ENCODE assay signal across 29 mouse cellular contexts in genomic region chr17:9892776-9893175, GRCm38 (mm10).
A peak's percentile ranks its signal among the peaks of the same experiment; 100 is the strongest.
DNase-seq lines count a peak whose midpoint lies in the region; ATAC-seq lines count a peak whose summit lies in the region.
"Had no signal": no experiment of that assay in that cellular context is flagged by ENCODE, and none has a peak within 500 bp of the region (broad histone marks: within the 10 kb centered on the region; RNA-seq: fewer than 3 reads in every experiment).

No protein-coding gene starts in this region.

- ATAC-seq in hindbrain, embryonic 14.5 days (ENCODE audit: low FRiP score): no peak
- no peak for ATAC-seq in neural tube, embryonic 11.5 days (ENCODE audit: insufficient read depth, low FRiP score, low TSS enrichment)
- ATAC-seq: forebrain, embryonic 14.5 days; intestine, embryonic 16.5 days; liver, embryonic 12.5 days; liver, postnatal 0 days; midbrain, embryonic 13.5 days; Patski had no signal

- no peaks in the 10 kb centered on the region for H3K36me3 ChIP-seq in hindbrain, embryonic 10.5 days
- no peaks in the 10 kb centered on the region for H3K36me3 ChIP-seq in hindbrain, embryonic 14.5 days (replicated peaks; ENCODE audit: control insufficient read depth, insufficient read depth)
- no peaks in the 10 kb centered on the region for H3K36me3 ChIP-seq in neural tube, embryonic 11.5 days (ENCODE audit: control insufficient read depth, insufficient read depth, low read length)
- H3K36me3 ChIP-seq: embryonic facial prominence, embryonic 10.5 days; embryonic facial prominence, embryonic 15.5 days; G1E; liver, embryonic 12.5 days; midbrain, embryonic 13.5 days; neural tube, embryonic 12.5 days had no signal

- WGBS in hindbrain, embryonic 10.5 days: 36% methylated on average over 5 of the region's 5 CpGs
- 8% methylated on average over 5 of the region's 5 CpGs for WGBS in hindbrain, embryonic 14.5 days
- 38% methylated on average over 5 of the region's 5 CpGs for WGBS in neural tube, embryonic 11.5 days

- no peak overlapping the region for H3K4me3 ChIP-seq in hindbrain, embryonic 10.5 days
- H3K4me3 ChIP-seq in hindbrain, embryonic 14.5 days (replicated peaks; ENCODE audit: low read length): no peak overlapping the region
- no peak overlapping the region for H3K4me3 ChIP-seq in neural tube, embryonic 11.5 days (ENCODE audit: low read depth, low read length)
- H3K4me3 ChIP-seq: embryonic facial prominence, embryonic 10.5 days; embryonic facial prominence, embryonic 15.5 days; liver, embryonic 12.5 days; midbrain, embryonic 13.5 days; neural tube, embryonic 12.5 days had no signal

- no peak overlapping the region for H3K9ac ChIP-seq in hindbrain, embryonic 14.5 days
- H3K9ac ChIP-seq in neural tube, embryonic 11.5 days (ENCODE audit: low read length): 0 out of 2 replicates have a peak overlapping the region, but pooled peaks have one; percentile 5
- H3K9ac ChIP-seq: embryonic facial prominence, embryonic 15.5 days; liver, embryonic 12.5 days; liver, postnatal 0 days; midbrain, embryonic 13.5 days; neural tube, embryonic 12.5 days had no signal

- no peaks in the 10 kb centered on the region for H3K9me3 ChIP-seq in hindbrain, embryonic 10.5 days
- H3K9me3 ChIP-seq in hindbrain, embryonic 14.5 days (ENCODE audit: control insufficient read depth, low read length): no peaks in the 10 kb centered on the region
- H3K9me3 ChIP-seq in neural tube, embryonic 11.5 days (ENCODE audit: control insufficient read depth, low read length): no peaks in the 10 kb centered on the region
- H3K9me3 ChIP-seq: embryonic facial prominence, embryonic 10.5 days; embryonic facial prominence, embryonic 15.5 days; liver, embryonic 12.5 days; midbrain, embryonic 13.5 days; neural tube, embryonic 12.5 days had no signal

- peak overlapping the region; percentile 77 for H3K27ac ChIP-seq in hindbrain, embryonic 10.5 days
- no peak overlapping the region for H3K27ac ChIP-seq in hindbrain, embryonic 14.5 days
- H3K27ac ChIP-seq in neural tube, embryonic 11.5 days (ENCODE audit: low read depth, low read length): no peak overlapping the region
- H3K27ac ChIP-seq: embryonic facial prominence, embryonic 10.5 days; embryonic facial prominence, embryonic 15.5 days; kidney, postnatal 0 days; liver, embryonic 12.5 days; midbrain, embryonic 13.5 days; neural tube, embryonic 12.5 days had no signal

- H3K4me1 ChIP-seq in hindbrain, embryonic 10.5 days (replicated peaks): peaks cover 64% of the 10 kb centered on the region
- peaks cover 38% of the 10 kb centered on the region for H3K4me1 ChIP-seq in hindbrain, embryonic 14.5 days (replicated peaks; ENCODE audit: control insufficient read depth, insufficient read depth, low read length)
- peaks cover 27% of the 10 kb centered on the region for H3K4me1 ChIP-seq in neural tube, embryonic 11.5 days (ENCODE audit: control insufficient read depth, insufficient read depth, low read length)

- H3K27me3 ChIP-seq in hindbrain, embryonic 10.5 days (ENCODE audit: insufficient read depth, poor library complexity, severe bottlenecking): peaks cover 9% of the 10 kb centered on the region
- no peaks in the 10 kb centered on the region for H3K27me3 ChIP-seq in hindbrain, embryonic 14.5 days (ENCODE audit: control insufficient read depth, insufficient read depth, low read length)
- H3K27me3 ChIP-seq in neural tube, embryonic 11.5 days (ENCODE audit: control insufficient read depth, insufficient read depth, low read length): no peaks in the 10 kb centered on the region
- H3K27me3 ChIP-seq: embryonic facial prominence, embryonic 15.5 days; liver, embryonic 12.5 days; midbrain, embryonic 13.5 days; neural tube, embryonic 12.5 days; Patski had no signal

- no peak overlapping the region for H3K4me2 ChIP-seq in hindbrain, embryonic 14.5 days (replicated peaks)
- no peak overlapping the region for H3K4me2 ChIP-seq in neural tube, embryonic 11.5 days (ENCODE audit: low read depth)
- H3K4me2 ChIP-seq: embryonic facial prominence, embryonic 15.5 days; liver, embryonic 12.5 days; midbrain, embryonic 13.5 days; neural tube, embryonic 12.5 days had no signal

- DNase-seq in embryo, embryonic 10 days (ENCODE audit: low spot score): peak; percentile 59
- no peak for DNase-seq in embryo, embryonic 11 days
- DNase-seq in hindbrain, embryonic 10.5 days (ENCODE audit: low spot score): peak; percentile 47
- no peak for DNase-seq in hindbrain, embryonic 14.5 days (ENCODE audit: low spot score)
- no peak for DNase-seq in neural tube, embryonic 11.5 days (ENCODE audit: low spot score)
- no peak for DNase-seq in neural tube, embryonic 10.5 days (ENCODE audit: extremely low spot score, low spot score)
- DNase-seq in spleen, postnatal 4 days (ENCODE audit: low spot score in 2 of 2): no peak
- DNase-seq: adrenal gland, postnatal 10 days; cerebellum, adult 9-10 months; cerebellum, postnatal 36 days; gastrocnemius, postnatal 36 days; heart, postnatal 36 days; kidney, adult 8-10 months; layer of hippocampus, postnatal 36 days; left cerebral cortex, postnatal 4 days; liver, postnatal 0 days; lung, postnatal 36 days; right cerebral cortex, postnatal 25 days; thymus, postnatal 14 days had no signal

Comparison
In these comparisons a context has a peak if more than half of its experiments do, and no peak if none do; other contexts are left out.
1. DNase-seq: peak in embryo, embryonic 10 days (single experiment) and hindbrain, embryonic 10.5 days (single experiment); none in embryo, embryonic 11 days (single experiment), hindbrain, embryonic 14.5 days (single experiment), neural tube, embryonic 11.5 days (single experiment), neural tube, embryonic 10.5 days (single experiment) and spleen, postnatal 4 days (0 of 2).